Mouse (Mus musculus) small intestine, adult 2 months (tissue): Measurements from ENCODE around the gene Lcn8.

Experiments used
- CTCF ChIP-seq: fragments of 200-500 bp; IDR thresholded peaks from 2 replicates; pipeline ENCODE4 v1.5.1; 2012; ENCODE audit warnings: low read depth, mild to moderate bottlenecking, control low read depth, inconsistent platforms, low read length, moderate library complexity, mixed read lengths; ENCODE audit not compliant: insufficient replicate concordance, insufficient read length; ENCODE audit errors: extremely low read depth
- POLR2A ChIP-seq: fragments of 200-500 bp; IDR thresholded peaks from 2 replicates; pipeline ENCODE4 v1.6.1; 2012; ENCODE audit warnings: low read depth, mild to moderate bottlenecking, control low read depth, inconsistent platforms, low read length, moderate library complexity

- TF ChIP-seq POLR2A, result no peak
- TF ChIP-seq CTCF, result no peak
Measured at GRCm38 (mm10) chr2:25698696-25699095, 45.8 kb downstream of the Lcn8 start.
